Mouse (Mus musculus) heart, postnatal 25 days (tissue): Measurements from ENCODE around the gene Iqschfp. TPM values are rescaled to one million over a fixed set of nuclear protein-coding genes. Genes with fewer than 3 reads are reported as not detected.

Source experiments
- DNase-seq: peaks from one replicate; pipeline ENCODE4 v3.0.0; 2022; ENCODE audit warnings: low spot score
- intact Hi-C: fragments of 180-260 bp; cut with DNase I; formaldehyde crosslinking; loops from one replicate; pipeline ENCODE4 v1.15.1; 2025
- total RNA-seq, 2 experiments: library from RNA; stranded (reverse); gene quantifications; 2 replicates each; pipeline ENCODE4 v1.2.3; 2021

Gene Iqschfp
- total RNA-seq, 2 experiments from 2014 or later = 0.28 TPM; not detected in 1

DNA sequence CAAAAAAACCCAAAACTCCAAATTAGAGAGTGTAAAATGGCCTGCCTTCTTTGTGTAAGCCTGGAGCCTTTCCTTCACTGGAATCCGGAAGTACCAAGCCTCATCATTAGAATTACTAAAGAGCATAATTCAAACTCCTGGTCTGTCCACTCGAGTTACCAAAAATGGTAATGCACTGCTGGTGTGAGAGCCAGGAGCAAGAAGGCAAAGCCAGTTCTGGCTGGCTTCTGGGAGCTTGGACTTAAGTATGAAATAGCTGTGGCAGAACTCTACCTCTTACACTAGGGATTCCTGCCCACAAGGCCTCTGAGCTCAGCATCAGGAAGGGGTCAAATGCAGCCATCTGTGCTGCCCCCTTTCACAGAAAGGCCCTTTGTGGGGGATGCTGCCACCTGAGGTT, 585.4 kb downstream of the Iqschfp start:
- intact Hi-C loops = loop anchor here (10.0 kb wide), 1 partner anchor 227 kb away; no protein-coding TSS in a partner anchor
- no peak for DNase-seq

DNA sequence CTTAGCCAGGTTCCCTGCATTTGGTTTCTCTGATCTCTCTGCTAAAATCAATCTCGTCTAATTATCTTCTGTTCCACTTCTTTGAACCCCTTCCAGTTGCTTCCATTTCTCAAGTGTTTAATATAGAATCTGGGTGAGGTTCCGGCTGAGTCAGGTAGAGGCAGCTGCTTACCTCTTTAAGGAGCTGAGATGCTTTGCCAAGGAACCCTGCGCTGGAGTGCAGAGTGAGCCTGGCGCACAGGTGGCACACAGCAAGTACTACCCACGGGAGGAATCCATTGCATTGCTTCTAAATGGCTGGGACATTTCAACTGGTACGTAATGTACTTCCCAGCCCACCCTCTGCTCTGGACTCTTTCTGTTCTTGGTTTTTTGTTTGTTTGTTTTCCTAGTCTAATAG, 587.2 kb downstream of the Iqschfp start:
- DNase-seq = no peak
- intact Hi-C loops = loop anchor here (10.0 kb wide), 1 partner anchor 226 kb away; no protein-coding TSS in a partner anchor

- intact Hi-C loops = no loop called here
- DNase-seq = no peak
Measured at GRCm38 (mm10) chr3:68483517-68483916, 591.5 kb downstream of the Iqschfp start.

DNA sequence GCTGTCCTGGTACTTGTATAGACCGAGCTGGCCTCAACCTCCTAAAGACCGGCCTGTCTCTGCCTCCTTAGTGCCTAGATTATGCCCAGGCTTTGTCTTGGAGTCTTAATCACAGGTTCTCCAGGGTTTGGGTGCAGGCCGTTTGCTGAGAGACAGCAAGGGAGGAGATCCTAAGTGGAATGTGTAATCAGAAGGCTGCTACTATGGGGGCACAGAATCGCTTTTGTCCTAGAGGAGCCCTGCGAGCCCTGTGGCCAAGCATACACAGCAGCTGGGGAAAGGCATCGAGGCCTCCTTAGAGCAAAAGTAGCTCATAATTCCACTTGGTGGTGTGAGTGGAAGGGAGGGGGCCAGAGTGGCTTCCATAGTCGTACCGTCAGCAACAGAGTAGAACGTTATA, 592.0 kb downstream of the Iqschfp start:
- no peak for DNase-seq
- intact Hi-C loops = no loop called here

DNA sequence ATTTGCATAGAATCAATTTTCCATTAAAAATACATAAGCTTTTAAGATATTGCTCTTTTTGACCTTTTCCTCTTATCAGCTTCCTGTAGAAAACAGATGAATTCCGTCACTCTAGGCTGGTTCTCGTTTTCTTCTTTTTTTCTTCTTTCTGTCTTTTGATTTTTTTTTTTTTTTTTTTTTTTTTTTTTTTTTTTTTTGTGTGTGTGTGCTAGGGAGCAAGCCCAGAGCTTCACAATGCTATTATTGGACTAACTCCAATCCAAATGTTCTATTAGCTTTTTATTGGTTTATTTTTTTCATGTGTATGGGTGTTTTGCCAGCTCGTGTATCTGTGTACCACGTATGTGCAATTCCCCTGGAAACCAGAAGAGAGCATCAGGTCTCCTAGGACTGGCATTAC, 592.5 kb downstream of the Iqschfp start:
- no peak for DNase-seq
- intact Hi-C loops = no loop called here

GRCm38 (mm10) chr3:68487621-68488020, 595.6 kb downstream of the Iqschfp start:
- DNase-seq = no peak

DNA sequence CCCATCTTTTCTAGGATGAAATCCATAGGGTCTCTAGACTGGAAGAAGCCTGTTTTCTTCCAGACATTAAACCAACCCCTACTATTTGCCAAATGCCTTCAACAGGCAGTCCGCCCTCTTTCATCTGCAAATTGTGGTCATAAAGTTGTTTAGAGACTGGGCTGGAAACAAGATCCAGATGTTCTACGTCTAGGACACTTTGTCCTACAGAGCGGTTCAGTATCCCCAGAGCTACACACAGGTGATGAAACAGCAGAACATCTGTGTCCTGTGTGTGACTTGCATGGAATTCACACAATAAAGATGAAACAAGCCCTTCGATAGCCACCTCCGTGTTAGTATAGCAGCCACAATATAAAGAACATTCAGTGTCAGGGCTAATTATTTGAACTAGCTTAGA, 596.3 kb downstream of the Iqschfp start:
- intact Hi-C loops = no loop called here
- no peak for DNase-seq

More at GRCm38 (mm10) chr3:68487621-68488020, 595.6 kb downstream of the Iqschfp start:
- intact Hi-C loops = no loop called here

DNA sequence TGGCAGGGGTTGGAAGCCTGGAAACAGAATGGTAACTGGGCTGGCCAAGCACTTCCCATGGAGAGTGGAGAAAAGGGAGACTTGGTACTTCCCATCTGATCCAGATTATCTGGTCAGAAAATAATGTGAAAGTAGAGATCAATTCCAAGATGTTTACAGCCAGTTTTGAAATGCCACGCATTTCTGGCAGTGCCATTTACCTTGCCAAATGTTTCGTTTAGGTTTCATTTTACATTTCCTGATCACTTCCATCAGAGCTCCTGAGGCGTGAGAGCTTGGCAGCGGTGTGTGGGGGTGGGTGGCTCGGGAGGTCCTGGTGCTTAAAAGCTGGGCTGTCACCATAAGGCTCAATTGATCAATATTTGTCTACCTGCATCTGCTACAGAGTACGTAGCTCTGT, 599.5 kb downstream of the Iqschfp start:
- DNase-seq = no peak
- intact Hi-C loops = no loop called here

DNA sequence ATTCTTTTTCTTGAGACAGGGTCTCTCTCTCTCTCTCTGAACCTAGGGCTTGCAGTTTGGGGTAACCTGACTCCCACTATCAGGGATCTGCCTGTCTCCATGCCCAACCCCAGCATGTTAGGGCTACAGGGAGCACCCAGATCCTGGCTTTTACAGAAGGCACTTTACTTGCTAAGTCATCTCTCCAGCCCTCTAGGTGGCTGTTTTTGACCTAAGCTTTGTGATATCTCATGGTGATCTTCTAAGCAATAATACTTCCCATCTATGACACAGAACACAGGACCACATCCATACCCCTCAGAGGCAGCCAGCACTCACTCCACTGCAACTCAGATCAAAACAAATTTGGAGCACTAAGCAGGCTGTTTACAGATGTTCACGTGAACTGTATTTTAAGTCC, 600.0 kb downstream of the Iqschfp start:
- DNase-seq = no peak
- intact Hi-C loops = no loop called here

DNA sequence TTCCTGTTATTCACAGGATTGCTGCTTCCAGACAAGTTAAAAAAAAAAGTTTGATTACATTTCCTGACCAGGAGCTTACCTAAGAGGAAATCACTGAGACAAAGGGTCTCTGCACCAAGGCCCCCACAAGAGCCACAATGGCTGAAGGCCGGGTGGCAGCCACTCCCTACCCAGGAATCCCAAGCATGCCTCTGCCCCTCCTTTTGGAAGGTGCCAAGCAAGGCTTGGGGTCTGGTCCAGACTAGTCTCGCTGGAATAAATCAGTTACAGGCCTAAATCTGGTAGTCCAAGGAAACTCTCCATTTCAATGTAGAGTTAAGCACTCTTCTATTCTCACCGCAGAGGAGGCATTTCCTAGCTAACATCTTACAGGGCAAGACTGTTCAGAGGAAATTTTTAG, 600.5 kb downstream of the Iqschfp start:
- intact Hi-C loops = no loop called here
- peak; percentile 45 for DNase-seq

- DNase-seq = peak; percentile 74
- intact Hi-C loops = no loop called here
Measured at GRCm38 (mm10) chr3:68493170-68493585, 601.1 kb downstream of the Iqschfp start.

- DNase-seq = peak; percentile 68
- intact Hi-C loops = no loop called here
Measured at GRCm38 (mm10) chr3:68493586-68494295, 601.7 kb downstream of the Iqschfp start.

- intact Hi-C loops = loop anchor here (5.0 kb wide), 1 partner anchor 437 kb away; no protein-coding TSS in a partner anchor
- DNase-seq = no peak
Measured at GRCm38 (mm10) chr3:68494296-68495095, 602.5 kb downstream of the Iqschfp start.

DNA sequence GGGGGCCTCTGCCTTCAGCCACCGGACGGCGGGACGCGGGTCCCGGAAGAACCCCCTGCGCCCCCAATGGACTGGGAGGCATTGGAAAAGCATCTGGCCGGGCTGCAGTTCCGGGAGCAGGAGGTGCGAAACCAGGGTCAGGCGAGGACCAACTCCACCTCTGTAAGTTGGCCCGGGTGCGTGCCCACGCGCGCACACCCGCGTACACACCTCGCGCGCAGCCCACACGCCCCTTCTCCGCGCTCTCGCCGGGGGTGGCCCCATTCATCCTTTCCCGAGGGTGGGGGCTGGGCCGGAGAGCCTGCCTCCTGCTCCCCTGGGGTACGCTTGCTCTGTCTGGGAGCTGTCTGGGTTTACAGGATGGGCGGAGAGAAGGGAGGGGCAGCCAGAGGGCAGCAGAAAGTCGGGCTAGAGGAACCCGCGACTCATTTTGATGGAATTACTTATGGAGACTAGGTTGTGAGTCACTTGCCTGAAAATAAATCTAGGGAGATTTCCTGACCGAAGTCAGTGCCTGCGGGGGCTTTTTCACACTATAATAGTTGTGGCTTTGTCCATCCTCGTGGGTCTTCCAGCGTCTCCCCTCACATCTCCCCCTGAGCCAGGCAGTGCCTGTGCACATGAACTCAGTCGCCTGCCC, 603.2 kb downstream of the Iqschfp start:
- DNase-seq = peak; percentile 51
- intact Hi-C loops = loop anchor here (5.0 kb wide), 1 partner anchor 438 kb away; no protein-coding TSS in a partner anchor

DNA sequence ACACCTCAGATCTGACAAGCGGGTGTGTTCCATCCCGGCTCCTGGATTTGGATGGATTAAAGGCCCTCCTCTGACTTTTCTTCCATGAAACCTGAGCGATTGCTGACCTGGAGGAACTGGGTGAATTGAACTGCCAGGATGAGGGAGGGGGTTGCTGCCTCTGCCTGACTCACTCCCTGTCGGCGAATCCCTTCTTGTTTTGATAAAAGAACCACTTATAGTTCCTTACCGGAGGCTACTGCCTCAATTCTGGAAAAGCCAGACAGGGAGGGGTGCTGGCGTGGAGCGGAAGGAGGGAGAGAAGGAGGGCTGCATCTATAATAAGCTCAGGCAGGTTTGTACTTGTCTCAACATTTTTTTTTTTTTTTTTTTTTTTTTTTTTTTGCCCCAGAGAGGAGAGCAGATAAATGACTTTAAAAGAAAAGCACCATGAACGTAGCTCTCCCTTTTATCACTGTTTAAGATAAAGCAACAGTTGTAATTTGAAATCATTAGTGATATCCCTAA, 603.8 kb downstream of the Iqschfp start:
- intact Hi-C loops = loop anchor here (1.0 to 5.0 kb wide), 3 partner anchors 33 to 438 kb away; no protein-coding TSS in a partner anchor
- DNase-seq = no peak

DNA sequence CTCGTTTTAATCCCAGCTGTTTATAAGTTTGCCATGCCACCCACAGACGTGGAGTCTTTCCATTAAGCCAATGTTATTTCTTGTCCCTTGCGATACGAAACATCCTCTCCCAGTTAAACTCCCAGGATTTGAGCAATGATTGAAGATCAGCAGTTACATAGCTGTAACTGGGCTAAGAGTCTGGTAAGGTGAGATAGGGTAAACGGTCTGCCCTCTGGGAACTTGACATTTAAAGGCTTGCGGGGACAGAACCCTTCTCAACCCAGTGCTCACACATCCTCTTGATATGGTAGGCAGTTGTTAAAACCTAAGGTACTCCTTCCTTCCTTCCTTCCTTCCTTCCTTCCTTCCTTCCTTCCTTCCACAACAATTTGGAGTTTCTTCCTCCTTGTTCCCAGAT, 604.5 kb downstream of the Iqschfp start:
- no peak for DNase-seq
- intact Hi-C loops = loop anchor here (1.0 to 5.0 kb wide), 3 partner anchors 32 to 439 kb away; no protein-coding TSS in a partner anchor

DNA sequence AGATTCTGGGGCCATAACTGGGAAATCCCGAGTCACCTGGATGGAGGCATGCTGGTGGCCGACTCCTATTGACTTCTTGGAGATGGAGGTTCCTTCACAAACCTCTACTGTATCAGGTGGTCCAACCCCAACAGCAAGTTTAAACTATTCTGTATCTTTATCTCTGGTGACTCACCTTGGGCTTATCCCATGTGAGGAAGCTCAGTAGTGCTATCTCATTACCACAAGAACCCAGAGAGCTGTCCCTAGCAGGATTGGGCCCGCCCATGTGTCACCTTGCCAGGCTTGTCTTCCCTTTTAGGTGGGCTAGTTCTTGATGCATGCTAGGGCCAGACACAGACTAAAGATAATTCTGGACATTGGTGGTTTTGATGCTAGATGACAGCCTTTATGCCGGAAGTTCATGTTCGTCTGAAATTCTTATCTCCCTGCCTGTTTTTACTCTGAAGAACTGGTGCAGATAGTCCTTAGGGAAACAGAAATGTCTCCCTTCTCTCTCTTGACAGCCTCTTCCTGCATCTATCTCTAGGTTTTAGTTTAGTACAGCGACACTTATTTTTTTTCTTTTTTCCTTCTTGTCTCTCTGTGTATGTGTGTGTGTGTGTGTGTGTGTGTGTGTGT, 607.6 kb downstream of the Iqschfp start:
- DNase-seq = no peak
- intact Hi-C loops = loop anchor here (5.0 kb wide), 1 partner anchor 442 kb away; no protein-coding TSS in a partner anchor

DNA sequence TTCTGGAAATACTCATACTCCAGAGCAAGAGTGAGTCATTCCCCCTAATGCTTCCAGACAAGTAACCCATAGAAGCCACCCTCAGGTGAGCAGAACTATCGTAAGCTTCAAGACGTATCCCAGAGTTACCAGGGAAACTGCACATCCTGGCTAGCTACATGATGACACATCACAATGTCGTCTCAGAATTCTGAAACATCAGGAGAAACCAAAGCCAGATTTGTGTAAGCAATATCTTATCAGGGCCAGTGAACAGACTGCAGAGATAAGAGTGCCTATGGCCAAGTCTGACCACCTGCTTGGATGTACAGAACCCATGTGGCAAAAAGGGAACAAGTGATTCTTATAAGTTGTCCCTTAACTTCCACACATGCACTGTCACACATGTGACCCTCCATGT, 612.8 kb downstream of the Iqschfp start:
- intact Hi-C loops = no loop called here

GRCm38 (mm10) chr3:68506769-68507318, 614.8 kb downstream of the Iqschfp start:
- DNase-seq = no peak
- intact Hi-C loops = no loop called here

More for the DNA sequence above, 612.8 kb downstream of the Iqschfp start:
- no peak for DNase-seq
